Mouse (Mus musculus): ENCODE measurements at regions not wholly inside any gene's neighbourhood (a gene's known extent, or its start where the extent isn't known, plus 50 kb on each side); places are given as distances from the start of the nearest gene placed in this dataset.

DNA sequence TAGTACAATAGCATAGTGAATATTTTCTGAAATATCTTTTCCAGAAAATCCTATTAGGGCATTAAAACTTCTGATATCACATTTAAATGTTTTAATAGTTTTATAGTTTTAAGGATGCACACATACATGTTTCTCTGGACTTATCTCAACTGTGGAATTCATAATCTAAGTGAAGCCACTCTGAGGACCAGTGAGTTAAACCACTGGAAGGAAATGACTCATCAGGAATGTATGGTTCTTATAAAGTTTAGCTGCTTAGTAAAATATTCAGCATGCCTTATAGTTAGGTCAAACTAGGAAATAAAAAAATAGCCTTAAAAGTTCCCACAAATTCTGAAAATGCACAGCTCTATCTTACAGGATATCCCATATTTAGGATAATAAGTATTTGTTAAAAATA, 1441.3 kb downstream of the Amy2a5 start:
- no peak for DNase-seq (ENCODE audit: low spot score in 2 of 2)
- intact Hi-C loops (cut with DNase I) = no loop called here

DNA sequence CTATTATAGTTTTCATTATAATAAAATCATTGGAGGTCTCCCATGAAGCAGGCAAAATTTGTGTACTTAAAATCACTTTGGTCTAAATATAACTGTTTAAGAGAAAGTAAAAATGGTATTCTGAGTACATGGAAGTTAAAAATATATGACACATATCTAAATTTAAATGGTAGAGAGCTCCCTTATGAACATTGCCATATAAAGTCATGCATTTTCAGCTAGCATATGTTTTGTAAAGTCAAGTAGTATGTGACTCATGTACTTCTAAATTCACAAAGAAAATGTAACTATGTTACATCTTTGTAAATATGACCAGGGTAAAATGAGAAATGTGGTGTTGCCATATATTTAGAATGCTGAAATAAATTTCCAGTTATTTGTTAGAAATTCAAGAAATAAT, 1442.8 kb downstream of the Amy2a5 start:
- intact Hi-C loops (cut with DNase I) = no loop called here
- peak in 1 of 2 experiments; percentile 12 for DNase-seq (ENCODE audit: low spot score in 2 of 2)

DNA sequence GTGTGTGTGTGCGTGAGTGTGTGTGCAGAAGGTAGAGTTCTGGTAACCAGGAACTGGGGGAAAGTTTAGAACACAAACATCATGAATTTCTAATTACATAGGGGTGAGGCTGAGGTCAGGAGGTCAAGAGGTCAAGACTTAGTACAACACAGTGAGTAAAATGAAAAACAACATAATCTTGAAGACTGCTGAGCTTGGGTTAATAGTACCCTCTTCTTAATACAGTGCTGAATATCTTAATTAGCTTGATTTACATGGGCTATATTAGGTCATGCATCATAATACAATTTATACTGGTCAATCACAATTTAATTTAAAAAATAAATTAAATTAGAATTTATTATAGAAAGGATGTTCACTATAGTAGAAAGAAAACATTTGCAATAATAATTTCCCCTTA, 1470.8 kb downstream of the Amy2a5 start:
- intact Hi-C loops (cut with DNase I) = no loop called here
- DNase-seq (ENCODE audit: low spot score in 2 of 2) = no peak
